Mouse (Mus musculus) bone marrow, adult 2 months (tissue): ENCODE data around the gene Zfp112.

Experiments used
- CTCF ChIP-seq: fragments of 200-500 bp; IDR thresholded peaks from 2 replicates; pipeline ENCODE4 v1.5.1; 2011; ENCODE audit warnings: low read length, control low read depth; ENCODE audit not compliant: control insufficient read depth, insufficient read depth
- POLR2A ChIP-seq: fragments of 200-500 bp; IDR thresholded peaks from 2 replicates; pipeline ENCODE4 v1.6.1; 2011; ENCODE audit warnings: low read depth, mild to moderate bottlenecking, control low read depth, low read length, borderline replicate concordance; ENCODE audit not compliant: control insufficient read depth

DNA sequence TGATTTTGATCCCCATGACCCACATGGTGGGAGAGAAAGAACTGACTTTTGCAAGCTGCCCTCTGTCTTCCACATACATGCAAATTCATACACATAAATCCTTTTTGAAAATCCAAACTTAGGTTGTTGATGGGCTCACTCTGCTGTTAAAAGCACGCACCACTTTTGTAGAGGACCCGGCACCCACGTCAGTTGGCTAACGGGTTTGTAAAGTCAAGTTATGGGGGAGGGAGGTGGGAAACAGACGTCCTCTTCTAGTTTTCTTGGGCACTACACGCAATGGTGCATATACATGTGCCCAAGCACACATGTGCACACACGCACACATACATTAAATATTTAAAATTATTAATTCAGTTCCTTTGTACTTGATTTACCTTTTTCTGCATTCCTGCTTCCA lies 1.3 kb upstream of the Zfp112 start:
- TF ChIP-seq CTCF: no peak
- TF ChIP-seq POLR2A: no peak
